Mouse (Mus musculus): Measurements from ENCODE around the gene Tac1. TPM values are rescaled to one million over a fixed set of nuclear protein-coding genes. Genes with fewer than 3 reads are reported as not detected.
"Not testable (repeated sequence)": the region's sequence is repeated elsewhere in the genome, so short reads cannot be mapped to it uniquely, and the experiment has no call there.

Tac1 gene
- not detected in 3 replicates for total RNA-seq (2017)

- ATAC-seq (replicated peaks; ENCODE audit: insufficient number of reproducible peaks, low FRiP score, low TSS enrichment, poor library complexity, severe bottlenecking): no peak
Observed at GRCm38 (mm10) chr6:7554829-7555391, at the start of gene Tac1. Gene Tac1, plus strand, starts transcription at chr6:7554879.

- not testable (repeated sequence) for ATAC-seq (replicated peaks; ENCODE audit: insufficient number of reproducible peaks, low FRiP score, low TSS enrichment, poor library complexity, severe bottlenecking)
Observed at GRCm38 (mm10) chr6:7543511-7543910, 11.2 kb upstream of the Tac1 start.

- ATAC-seq (replicated peaks; ENCODE audit: insufficient number of reproducible peaks, low FRiP score, low TSS enrichment, poor library complexity, severe bottlenecking): no peak
Observed at GRCm38 (mm10) chr6:7555688-7556476, 1.2 kb downstream of the Tac1 start.

- no peak for ATAC-seq (replicated peaks; ENCODE audit: insufficient number of reproducible peaks, low FRiP score, low TSS enrichment, poor library complexity, severe bottlenecking)
Observed at GRCm38 (mm10) chr6:7558164-7558563, 3.5 kb downstream of the Tac1 start.

- no peak for ATAC-seq (replicated peaks; ENCODE audit: insufficient number of reproducible peaks, low FRiP score, low TSS enrichment, poor library complexity, severe bottlenecking)
Observed at GRCm38 (mm10) chr6:7562524-7562923, 7.8 kb downstream of the Tac1 start.

GRCm38 (mm10) chr6:7564537-7564936 is 9.9 kb downstream of the Tac1 start:
- no peak for ATAC-seq (replicated peaks; ENCODE audit: insufficient number of reproducible peaks, low FRiP score, low TSS enrichment, poor library complexity, severe bottlenecking)

GRCm38 (mm10) chr6:7571144-7571543 is 16.5 kb downstream of the Tac1 start:
- no peak for ATAC-seq (replicated peaks; ENCODE audit: insufficient number of reproducible peaks, low FRiP score, low TSS enrichment, poor library complexity, severe bottlenecking)

GRCm38 (mm10) chr6:7578031-7578430 is 23.4 kb downstream of the Tac1 start:
- ATAC-seq (replicated peaks; ENCODE audit: insufficient number of reproducible peaks, low FRiP score, low TSS enrichment, poor library complexity, severe bottlenecking): no peak

GRCm38 (mm10) chr6:7594445-7594844 is 39.8 kb downstream of the Tac1 start:
- ATAC-seq (replicated peaks; ENCODE audit: insufficient number of reproducible peaks, low FRiP score, low TSS enrichment, poor library complexity, severe bottlenecking): no peak

GRCm38 (mm10) chr6:7598416-7598815 is 43.7 kb downstream of the Tac1 start:
- ATAC-seq (replicated peaks; ENCODE audit: insufficient number of reproducible peaks, low FRiP score, low TSS enrichment, poor library complexity, severe bottlenecking): no peak

- no peak for ATAC-seq (replicated peaks; ENCODE audit: insufficient number of reproducible peaks, low FRiP score, low TSS enrichment, poor library complexity, severe bottlenecking)
Observed at GRCm38 (mm10) chr6:7600228-7600627, 45.5 kb downstream of the Tac1 start.

GRCm38 (mm10) chr6:7601353-7602094 is 46.8 kb downstream of the Tac1 start:
- ATAC-seq (replicated peaks; ENCODE audit: insufficient number of reproducible peaks, low FRiP score, low TSS enrichment, poor library complexity, severe bottlenecking): no peak

GRCm38 (mm10) chr6:7613676-7614075 is 59.0 kb downstream of the Tac1 start:
- ATAC-seq (replicated peaks; ENCODE audit: insufficient number of reproducible peaks, low FRiP score, low TSS enrichment, poor library complexity, severe bottlenecking): not testable (repeated sequence)

Other genes starting within 250 kb of the Tac1 start
- 4.6 to 11.8 TPM (median 5.0 TPM) in 3 replicates for gene Asns, start 138.4 kb downstream of the Tac1 start, total RNA-seq (2017)

Data from monocyte, adult 5-6 weeks (primary cell).